Mouse (Mus musculus) midbrain, embryonic 14.5 days (tissue): Measurements from ENCODE around the gene Plpp2. TPM values are rescaled to one million over a fixed set of nuclear protein-coding genes. Genes with fewer than 3 reads are reported as not detected.

Experiments
- ATAC-seq: fragments of 200-750 bp; cut with Nextera tagmentation; 2 replicates; pipeline ENCODE4 v1.8.0; 2017; ENCODE audit warnings: moderate number of reproducible peaks, moderate library complexity; ENCODE audit not compliant: low FRiP score, low TSS enrichment
- DNase-seq: peaks from one replicate; pipeline ENCODE4 v3.0.0-alpha.2; 2015
- H3K27ac ChIP-seq: fragments of 300-500 bp; sonication (generic); replicated peaks from 2 replicates; pipeline ENCODE4 v1.5.1; 2014; ENCODE audit warnings: mild to moderate bottlenecking, low read depth, low read length, moderate library complexity
- H3K27me3 ChIP-seq: fragments of 300-500 bp; sonication (generic); 2 replicates; pipeline ENCODE4 v1.6.1; 2014; ENCODE audit warnings: low read length, control low read depth, mixed read lengths; ENCODE audit not compliant: control insufficient read depth, insufficient read depth
- H3K36me3 ChIP-seq: fragments of 300-500 bp; sonication (generic); 2 replicates; pipeline ENCODE4 v1.6.1; 2014; ENCODE audit warnings: low read length, control low read depth; ENCODE audit not compliant: control insufficient read depth, insufficient read depth
- H3K4me1 ChIP-seq: fragments of 300-500 bp; sonication (generic); 2 replicates; pipeline ENCODE4 v1.6.1; 2014; ENCODE audit warnings: mild to moderate bottlenecking, antibody characterized with exemption, low read length, control low read depth; ENCODE audit not compliant: control insufficient read depth, insufficient read depth
- H3K4me2 ChIP-seq: fragments of 300-500 bp; sonication (generic); 2 replicates; pipeline ENCODE4 v1.6.1; 2014; ENCODE audit warnings: mild to moderate bottlenecking, low read length, moderate library complexity
- H3K4me3 ChIP-seq: fragments of 300-500 bp; sonication (generic); replicated peaks from 2 replicates; pipeline ENCODE4 v1.5.1; 2014; ENCODE audit warnings: low read depth, low read length
- H3K9ac ChIP-seq: fragments of 300-500 bp; sonication (generic); replicated peaks from 2 replicates; pipeline ENCODE4 v1.6.1; 2014; ENCODE audit warnings: mild to moderate bottlenecking, low read length, moderate library complexity
- H3K9me3 ChIP-seq: fragments of 300-500 bp; sonication (generic); 2 replicates; pipeline ENCODE4 v1.6.1; 2016; ENCODE audit warnings: low read length, control low read depth, mixed read lengths; ENCODE audit not compliant: control insufficient read depth
- WGBS: fragments of 180-500 bp; shearing (Covaris S2); extraction: QIAGEN DNeasy Blood & Tissue Kit; methylation state at CpG from one replicate; pipeline ENCODE4 v1.1.7; 2014; 5-methylcytosine and 5-hydroxymethylcytosine counted together
- polyA plus RNA-seq: library from polyadenylated mRNA; unstranded; fragments of >200 nt; fragmentation: Nextera tagmentation; extraction: Ambion mirVana; gene quantifications from 2 replicates; pipeline ENCODE4 v1.2.1, GENCODE M21; 2014

Plpp2 gene
- polyA plus RNA-seq, 1 experiment from 2014 or later = 14.7 TPM

GRCm38 (mm10) chr10:79530241-79530640 lies 3.4 kb downstream of the Plpp2 start:
- ATAC-seq (no peak), DNase-seq (no peak)
- Histone ChIP-seq H3K27me3 (no peaks in the 10 kb centered on the region), H3K9ac (no peak overlapping the region), H3K27ac (no peak overlapping the region), H3K4me3 (no peak overlapping the region), H3K4me1 (peaks cover 8% of the 10 kb centered on the region), H3K9me3 (no peaks in the 10 kb centered on the region), H3K36me3 (no peaks in the 10 kb centered on the region), H3K4me2 (no peak overlapping the region)
- WGBS = 76% methylated on average over 8 of the region's 8 CpGs

GRCm38 (mm10) chr10:79528081-79528480 lies 5.5 kb downstream of the Plpp2 start:
- no peak for ATAC-seq
- Histone ChIP-seq H3K4me3 (no peak overlapping the region), H3K4me2 (no peak overlapping the region), H3K36me3 (no peaks in the 10 kb centered on the region), H3K27ac (no peak overlapping the region), H3K27me3 (no peaks in the 10 kb centered on the region), H3K4me1 (no peaks in the 10 kb centered on the region; the same call in 1 of the 2 replicates), H3K9ac (no peak overlapping the region), H3K9me3 (no peaks in the 10 kb centered on the region)
- DNase-seq = no peak
- WGBS = 74% methylated on average over 3 of the region's 3 CpGs

- no peak overlapping the region for H3K4me2 ChIP-seq
- H3K9me3 ChIP-seq = no peaks in the 10 kb centered on the region
- no peak overlapping the region for H3K27ac ChIP-seq
- H3K9ac ChIP-seq = no peak overlapping the region
- no peak for ATAC-seq
- no peaks in the 10 kb centered on the region for H3K27me3 ChIP-seq
- H3K4me3 ChIP-seq = no peak overlapping the region
- DNase-seq = no peak
- no peaks in the 10 kb centered on the region for H3K4me1 ChIP-seq
- H3K36me3 ChIP-seq = no peaks in the 10 kb centered on the region
- 91% methylated on average over 6 of the region's 6 CpGs for WGBS
These were observed 6.1 kb downstream of the Plpp2 start for GRCm38 (mm10) chr10:79527453-79527845.

GRCm38 (mm10) chr10:79526661-79527452 lies 6.7 kb downstream of the Plpp2 start:
- Histone ChIP-seq H3K27me3 (no peaks in the 10 kb centered on the region), H3K9me3 (no peaks in the 10 kb centered on the region), H3K4me2 (no peak overlapping the region), H3K4me3 (no peak overlapping the region), H3K27ac (no peak overlapping the region), H3K36me3 (no peaks in the 10 kb centered on the region), H3K9ac (no peak overlapping the region), H3K4me1 (no peaks in the 10 kb centered on the region)
- 91% methylated on average over 12 of the region's 12 CpGs for WGBS
- DNase-seq (no peak), ATAC-seq (no peak)

- H3K4me1 ChIP-seq = no peaks in the 10 kb centered on the region
- no peaks in the 10 kb centered on the region for H3K9me3 ChIP-seq
- H3K4me2 ChIP-seq = no peak overlapping the region
- WGBS = 94% methylated on average over 8 of the region's 8 CpGs
- H3K27me3 ChIP-seq = no peaks in the 10 kb centered on the region
- DNase-seq = no peak
- H3K9ac ChIP-seq = no peak overlapping the region
- no peak overlapping the region for H3K27ac ChIP-seq
- H3K36me3 ChIP-seq = no peaks in the 10 kb centered on the region
- no peak overlapping the region for H3K4me3 ChIP-seq
- ATAC-seq = no peak
These were observed 7.9 kb downstream of the Plpp2 start for GRCm38 (mm10) chr10:79525456-79526325.

GRCm38 (mm10) chr10:79524433-79524832 lies 9.2 kb downstream of the Plpp2 start:
- H3K27me3 ChIP-seq = no peaks in the 10 kb centered on the region
- 80% methylated on average over 1 of the region's 1 CpGs for WGBS
- DNase-seq = no peak
- ATAC-seq = no peak
- H3K36me3 ChIP-seq = no peaks in the 10 kb centered on the region
- no peak overlapping the region for H3K27ac ChIP-seq
- H3K9me3 ChIP-seq = no peaks in the 10 kb centered on the region
- H3K4me3 ChIP-seq = no peak overlapping the region
- no peak overlapping the region for H3K4me2 ChIP-seq
- no peak overlapping the region for H3K9ac ChIP-seq
- H3K4me1 ChIP-seq = no peaks in the 10 kb centered on the region

GRCm38 (mm10) chr10:79506709-79507108 lies 26.9 kb downstream of the Plpp2 start:
- Histone ChIP-seq H3K4me2 (no peak overlapping the region), H3K4me1 (no peaks in the 10 kb centered on the region), H3K9me3 (no peaks in the 10 kb centered on the region), H3K36me3 (no peaks in the 10 kb centered on the region), H3K27ac (no peak overlapping the region), H3K9ac (no peak overlapping the region), H3K27me3 (no peaks in the 10 kb centered on the region), H3K4me3 (no peak overlapping the region)
- WGBS = 81% methylated on average over 2 of the region's 2 CpGs
- ATAC-seq = no peak
- no peak for DNase-seq

- H3K4me3 ChIP-seq = no peak overlapping the region
- H3K27me3 ChIP-seq = no peaks in the 10 kb centered on the region
- H3K36me3 ChIP-seq = no peaks in the 10 kb centered on the region
- H3K4me1 ChIP-seq = no peaks in the 10 kb centered on the region
- 66% methylated on average over 6 of the region's 6 CpGs for WGBS
- H3K27ac ChIP-seq = no peak overlapping the region
- no peaks in the 10 kb centered on the region for H3K9me3 ChIP-seq
- no peak for ATAC-seq
- H3K9ac ChIP-seq = no peak overlapping the region
- no peak overlapping the region for H3K4me2 ChIP-seq
- DNase-seq = peak; percentile 29
These were observed 30.6 kb downstream of the Plpp2 start for GRCm38 (mm10) chr10:79502830-79503644.
